Mouse (Mus musculus): Measurements from ENCODE around the gene Jmjd8.
A peak's percentile ranks its signal among the peaks of the same experiment; 100 is the strongest.

The Jmjd8 gene

GRCm38 (mm10) chr17:25808789-25809605 is 19.7 kb upstream of the Jmjd8 start, which contains the start of gene Fbxl16:
Fbxl16 (plus strand) TSS chr17:25809085.
- DNase-seq (ENCODE audit: low spot score) = peak; percentile 76

GRCm38 (mm10) chr17:25809606-25810340 is 18.9 kb upstream of the Jmjd8 start:
- DNase-seq (ENCODE audit: low spot score) = peak; percentile 39

GRCm38 (mm10) chr17:25810890-25811289 is 17.8 kb upstream of the Jmjd8 start:
- peak; percentile 33 for DNase-seq (ENCODE audit: low spot score)

GRCm38 (mm10) chr17:25813471-25813870 is 15.2 kb upstream of the Jmjd8 start:
- DNase-seq (ENCODE audit: low spot score) = peak; percentile 94

GRCm38 (mm10) chr17:25817662-25818061 is 11.0 kb upstream of the Jmjd8 start:
- DNase-seq (ENCODE audit: low spot score) = peak; percentile 33

- peak; percentile 52 for DNase-seq (ENCODE audit: low spot score)
Measured at GRCm38 (mm10) chr17:25818851-25819780, 9.6 kb upstream of the Jmjd8 start.

- peak; percentile 69 for DNase-seq (ENCODE audit: low spot score)
Measured at GRCm38 (mm10) chr17:25823452-25823851, 5.2 kb upstream of the Jmjd8 start, which contains the start of gene Wdr24. Wdr24 (plus strand) TSS chr17:25823627.

GRCm38 (mm10) chr17:25824362-25825142 is 4.1 kb upstream of the Jmjd8 start:
- no peak for DNase-seq (ENCODE audit: low spot score)

- no peak for DNase-seq (ENCODE audit: low spot score)
Measured at GRCm38 (mm10) chr17:25825311-25825710, 3.4 kb upstream of the Jmjd8 start.

GRCm38 (mm10) chr17:25825984-25826570 is 2.6 kb upstream of the Jmjd8 start:
- DNase-seq (ENCODE audit: low spot score) = no peak

GRCm38 (mm10) chr17:25827011-25827410 is 1.7 kb upstream of the Jmjd8 start:
- DNase-seq (ENCODE audit: low spot score) = no peak

GRCm38 (mm10) chr17:25827546-25828222 is 983 bp upstream of the Jmjd8 start:
- DNase-seq (ENCODE audit: low spot score) = no peak

- DNase-seq (ENCODE audit: low spot score) = no peak
Measured at GRCm38 (mm10) chr17:25828223-25828594, 458 bp upstream of the Jmjd8 start.

GRCm38 (mm10) chr17:25829558-25830017 is 921 bp downstream of the Jmjd8 start:
- no peak for DNase-seq (ENCODE audit: low spot score)

- DNase-seq (ENCODE audit: low spot score) = no peak
Measured at GRCm38 (mm10) chr17:25830200-25830753, 1.6 kb downstream of the Jmjd8 start.

GRCm38 (mm10) chr17:25830806-25831431 is 2.3 kb downstream of the Jmjd8 start:
- DNase-seq (ENCODE audit: low spot score) = no peak

- DNase-seq (ENCODE audit: low spot score) = peak; percentile 70
Measured at GRCm38 (mm10) chr17:25831451-25832281, 3.0 kb downstream of the Jmjd8 start.

All from testis, postnatal 10 days (tissue).